Mouse (Mus musculus) left cerebral cortex, adult 11 months (tissue): ENCODE measurements around the gene Iglon5.

Experiments
- DNase-seq: peaks from one replicate; pipeline ENCODE4 v3.0.0; 2022; ENCODE audit warnings: low spot score

The Iglon5 gene

GRCm38 (mm10) chr7:43465344-43466098 lies 24.4 kb downstream of the Iglon5 start:
- peak; percentile 70 for DNase-seq

DNA sequence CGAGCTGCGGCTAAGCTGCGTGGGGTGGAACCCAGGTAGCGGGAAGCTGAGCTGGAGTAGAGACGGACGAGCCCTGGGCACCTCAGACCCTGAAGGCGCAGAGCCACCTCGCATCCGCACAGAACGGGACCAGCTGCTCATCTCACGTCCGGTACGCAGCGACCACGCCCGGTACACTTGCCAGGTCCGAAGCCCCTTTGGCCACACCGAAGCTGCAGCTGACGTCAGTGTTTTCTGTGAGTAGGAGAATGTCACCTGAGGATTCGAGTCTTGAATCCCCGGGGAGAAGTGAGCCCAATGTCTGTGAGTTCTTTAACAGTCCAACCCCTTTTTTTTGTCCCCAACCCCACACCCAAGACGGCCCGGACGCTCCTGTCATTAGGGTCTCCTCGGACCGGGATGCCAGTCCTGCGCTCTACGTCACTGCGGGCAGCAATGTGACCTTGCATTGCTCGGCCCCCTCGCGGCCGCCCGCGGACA lies 25.0 kb downstream of the Iglon5 start:
- no peak for DNase-seq

DNA sequence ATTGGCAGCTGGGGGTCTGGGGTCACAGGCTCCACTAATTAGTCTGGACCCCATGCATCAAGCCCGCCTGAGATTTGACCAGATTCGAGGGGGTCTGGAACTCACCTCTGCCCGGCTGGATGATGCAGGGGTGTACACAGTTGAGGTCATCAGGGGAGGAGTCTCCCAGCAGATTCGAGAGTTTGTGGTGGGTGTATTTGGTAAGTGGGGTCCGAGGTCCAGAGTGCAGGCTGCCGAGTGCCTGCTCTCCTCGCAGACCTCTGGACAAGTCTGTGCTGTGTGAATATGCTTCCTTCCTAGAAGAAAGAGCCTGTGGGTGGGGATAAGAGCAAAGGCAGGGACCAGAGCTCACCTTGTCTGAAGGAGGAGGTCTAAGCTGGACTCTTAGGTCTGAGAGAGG lies 25.9 kb downstream of the Iglon5 start:
- no peak for DNase-seq

DNA sequence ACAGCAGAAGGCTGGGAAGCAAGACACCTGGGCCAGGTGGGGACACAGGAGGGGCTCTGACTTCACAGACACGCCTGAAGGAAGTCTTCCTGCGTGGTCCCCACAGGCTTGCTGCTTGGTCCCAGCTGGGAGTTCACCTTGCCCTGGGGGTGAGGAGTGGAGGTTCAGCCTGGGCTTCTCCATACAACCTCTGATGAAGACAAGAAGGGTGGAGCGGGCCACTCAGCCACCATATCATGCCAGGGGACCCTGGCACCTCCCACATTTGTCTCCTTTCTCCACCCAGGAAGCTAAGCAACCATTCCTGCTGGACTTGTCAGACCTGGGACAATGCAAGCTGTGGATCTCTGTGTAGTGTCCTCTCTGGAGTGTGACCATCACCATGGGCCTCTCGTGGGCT lies 27.0 kb downstream of the Iglon5 start, which contains the start of gene Vsig10l:
Vsig10l (plus strand) TSS at position 301 of the 400 bp plus-strand sequence.
- no peak for DNase-seq

- no peak for DNase-seq
Observed at GRCm38 (mm10) chr7:43454371-43454770, 35.5 kb downstream of the Iglon5 start.

- no peak for DNase-seq
Observed at GRCm38 (mm10) chr7:43453599-43454355, 36.1 kb downstream of the Iglon5 start.

DNA sequence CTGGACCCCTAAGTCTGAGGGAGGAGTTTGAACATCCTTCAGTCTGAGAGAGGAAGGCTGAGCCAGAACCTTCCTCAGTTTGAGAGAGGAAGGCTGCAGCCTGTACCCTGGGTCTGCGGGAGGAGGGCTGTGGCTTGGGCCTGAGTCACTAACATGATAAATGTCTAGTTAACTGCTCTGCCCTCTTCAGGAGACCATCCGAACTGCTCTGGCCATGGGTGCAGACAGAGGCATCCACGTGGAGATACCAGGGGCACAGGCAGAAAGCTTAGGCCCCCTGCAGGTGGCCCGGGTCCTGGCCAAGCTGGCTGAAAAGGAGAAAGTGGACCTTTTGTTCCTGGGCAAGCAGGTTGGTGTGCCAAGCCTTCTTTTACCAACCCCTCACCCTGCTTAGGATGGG lies 37.3 kb downstream of the Iglon5 start:
- no peak for DNase-seq

- DNase-seq = no peak
Observed at GRCm38 (mm10) chr7:43451726-43452125, 38.1 kb downstream of the Iglon5 start.

DNA sequence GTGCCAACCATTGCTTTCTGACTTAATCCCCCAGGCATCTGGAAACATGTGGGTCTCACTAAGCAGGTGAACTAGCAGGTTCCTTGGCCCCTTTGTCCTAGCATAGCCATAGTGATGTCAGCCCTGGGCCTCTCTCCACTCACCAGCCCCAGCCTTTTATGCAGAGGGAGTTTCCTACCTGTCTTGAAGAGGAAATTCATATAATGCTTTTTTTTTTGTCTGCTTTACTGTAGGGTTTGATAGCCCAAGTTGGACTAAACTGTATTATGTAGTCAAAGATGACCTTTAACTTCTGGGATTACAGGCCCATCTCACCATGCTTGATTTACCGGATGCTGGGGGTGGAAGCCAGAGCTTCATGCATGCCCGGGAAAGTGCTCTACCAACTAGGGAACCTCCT lies 40.1 kb downstream of the Iglon5 start:
- DNase-seq = no peak

DNA sequence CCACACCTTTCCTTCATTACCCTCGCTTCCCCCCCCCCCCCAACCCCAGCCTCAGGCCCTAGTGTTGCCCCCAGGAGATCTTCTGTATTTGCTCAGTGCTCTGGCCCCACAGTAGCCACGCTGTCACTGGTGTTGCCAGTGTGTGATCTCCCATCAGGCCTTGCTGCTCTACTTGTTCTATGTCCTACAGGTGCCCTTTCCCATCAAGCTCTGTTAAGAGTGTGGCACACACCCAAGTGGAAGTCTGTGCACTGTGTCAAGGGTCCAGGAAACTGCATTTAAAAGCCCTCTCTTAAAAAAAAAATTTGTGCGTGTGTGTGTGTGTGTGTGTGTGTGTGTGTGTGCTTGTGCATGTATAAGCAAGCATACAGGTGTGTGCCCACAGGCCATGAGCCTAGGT lies 41.6 kb downstream of the Iglon5 start:
- DNase-seq = no peak

DNA sequence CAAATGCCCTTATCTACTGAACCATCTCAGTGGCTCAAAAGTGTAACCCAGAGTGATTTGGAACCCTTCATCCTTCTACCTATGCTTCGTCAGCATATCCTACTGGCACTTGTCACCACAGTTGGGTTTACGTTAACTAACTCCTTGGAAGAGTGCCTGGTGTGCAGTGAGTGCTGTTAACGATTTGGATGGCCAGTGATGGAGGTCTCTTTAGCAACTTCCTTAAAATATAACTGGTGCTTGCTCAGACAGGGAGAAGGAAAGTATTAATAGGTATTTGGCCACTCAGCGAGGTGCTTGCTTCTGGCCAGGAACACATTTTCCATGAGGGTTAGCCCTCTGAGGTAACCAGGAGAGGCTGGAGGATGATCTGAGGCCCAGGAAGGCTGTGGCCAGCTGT lies 42.1 kb downstream of the Iglon5 start:
- DNase-seq = no peak

GRCm38 (mm10) chr7:43443917-43444293 lies 46.0 kb downstream of the Iglon5 start, which contains the start of the genes Etfb and Gm45233:
TSS of gene Etfb (plus strand) at chr7:43444083.
TSS of gene Gm45233 (plus strand) at chr7:43444128.
- peak; percentile 93 for DNase-seq

GRCm38 (mm10) chr7:43443126-43443916 lies 46.6 kb downstream of the Iglon5 start:
- no peak for DNase-seq

DNA sequence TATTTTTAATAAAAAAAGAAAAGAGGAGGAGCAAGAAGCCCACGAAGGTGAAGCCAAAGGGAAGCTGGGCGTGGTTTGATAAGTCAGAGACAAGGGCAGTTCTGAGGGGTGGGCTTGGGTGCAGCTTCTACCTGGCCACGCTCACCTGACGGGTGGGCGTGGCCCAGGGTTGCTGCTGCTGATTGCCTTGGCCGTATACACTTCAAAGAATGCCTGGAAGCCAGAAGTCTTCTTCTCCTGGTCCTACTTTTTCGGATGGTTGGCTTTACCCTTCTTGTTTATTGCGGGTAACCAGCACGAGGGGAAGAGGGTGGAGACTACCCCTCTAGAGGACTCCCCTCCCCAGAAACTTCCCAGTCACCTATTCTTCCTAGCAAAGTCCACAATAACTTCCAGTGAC lies 47.2 kb downstream of the Iglon5 start:
- no peak for DNase-seq

- no peak for DNase-seq
Observed at GRCm38 (mm10) chr7:43441071-43441470, 48.8 kb downstream of the Iglon5 start.

GRCm38 (mm10) chr7:43440482-43440881 lies 49.4 kb downstream of the Iglon5 start, which contains the start of gene Cldnd2:
TSS of gene Cldnd2 (plus strand) at chr7:43440782.
- DNase-seq = no peak

GRCm38 (mm10) chr7:43438611-43439010 lies 51.3 kb downstream of the Iglon5 start:
- DNase-seq = no peak

GRCm38 (mm10) chr7:43436341-43437255 lies 53.3 kb downstream of the Iglon5 start, which contains the start of gene Nkg7:
TSS of gene Nkg7 (plus strand) at chr7:43437073.
- DNase-seq = no peak

DNA sequence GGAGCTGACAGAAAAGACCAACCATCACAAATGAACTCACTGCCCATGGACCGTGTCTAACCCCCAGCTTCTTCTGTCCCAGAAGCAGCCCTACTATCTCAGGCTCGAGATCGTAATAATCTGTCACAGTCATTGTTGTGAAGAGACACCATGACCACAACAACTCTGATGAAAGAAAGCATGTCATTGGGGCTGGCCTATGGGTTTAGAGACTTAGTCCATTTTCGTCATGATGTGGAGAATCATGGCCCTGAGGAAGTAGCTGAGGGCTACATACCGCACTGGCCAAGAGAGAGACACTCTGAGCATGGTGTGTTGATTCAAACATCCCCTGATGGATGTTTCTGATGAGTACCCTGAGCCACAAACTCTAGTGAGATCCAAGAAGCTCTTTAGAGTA lies 55.2 kb downstream of the Iglon5 start:
- DNase-seq = no peak

GRCm38 (mm10) chr7:43432891-43433290 lies 57.0 kb downstream of the Iglon5 start:
- DNase-seq = no peak

DNA sequence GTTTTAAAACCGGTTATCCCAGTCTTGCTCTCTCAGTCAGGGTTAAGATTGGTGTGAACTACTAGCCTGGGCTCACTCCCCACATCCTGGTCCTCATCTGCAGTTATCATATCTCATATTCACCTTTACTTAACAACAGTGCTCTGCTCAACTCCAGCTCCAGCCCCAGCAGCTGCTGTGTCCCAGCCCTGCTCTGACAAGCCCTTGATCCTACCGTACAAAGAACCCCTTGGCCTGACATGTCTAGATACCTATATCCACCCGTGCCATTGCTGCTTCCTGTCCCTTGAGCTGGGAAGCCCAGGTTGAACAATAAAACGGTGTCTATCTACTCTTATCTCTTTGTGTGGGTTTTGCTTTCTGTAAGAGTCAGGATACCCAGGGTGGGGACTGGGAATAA lies 60.4 kb downstream of the Iglon5 start:
- no peak for DNase-seq
